Mouse (Mus musculus) embryonic facial prominence, embryonic 11.5 days (tissue): ENCODE data around the gene Timp2. TPM values are rescaled to one million over a fixed set of nuclear protein-coding genes. Genes with fewer than 3 reads are reported as not detected.
A peak's percentile ranks its signal among the peaks of the same experiment; 100 is the strongest.

Experiments
- ATAC-seq: fragments of 200-750 bp; cut with Nextera tagmentation; replicated peaks from 2 replicates; pipeline ENCODE4 v1.8.0; 2017; ENCODE audit warnings: low read depth; ENCODE audit not compliant: insufficient number of reproducible peaks, low FRiP score, low TSS enrichment
- DNase-seq: peaks from one replicate; pipeline ENCODE4 v3.0.0-alpha.2; 2015; ENCODE audit warnings: low spot score
- H3K27ac ChIP-seq: fragments of 300-500 bp; sonication (generic); replicated peaks from 2 replicates; pipeline ENCODE4 v1.5.1; 2014; ENCODE audit warnings: mild to moderate bottlenecking, low read depth, low read length, control low read depth
- H3K27me3 ChIP-seq: fragments of 300-500 bp; sonication (generic); 2 replicates; pipeline ENCODE4 v1.6.1; 2014; ENCODE audit warnings: mild to moderate bottlenecking, low read length, moderate library complexity, mixed read lengths; ENCODE audit not compliant: control insufficient read depth, insufficient read depth
- H3K36me3 ChIP-seq: fragments of 300-500 bp; sonication (generic); replicated peaks from 2 replicates; pipeline ENCODE4 v1.6.1; 2014; ENCODE audit warnings: low read depth, mild to moderate bottlenecking, low read length, moderate library complexity, mixed read lengths; ENCODE audit not compliant: control insufficient read depth, insufficient read depth
- H3K4me1 ChIP-seq: fragments of 300-500 bp; sonication (generic); 2 replicates; pipeline ENCODE4 v1.6.1; 2014; ENCODE audit warnings: low read length, mixed read lengths; ENCODE audit not compliant: control insufficient read depth, insufficient read depth
- H3K4me2 ChIP-seq: fragments of 300-500 bp; sonication (generic); 2 replicates; pipeline ENCODE4 v1.6.1; 2014; ENCODE audit warnings: low read depth, mild to moderate bottlenecking, control low read depth, low read length, moderate library complexity
- H3K4me3 ChIP-seq: fragments of 300-500 bp; sonication (generic); 2 replicates; pipeline ENCODE4 v1.5.1; 2014; ENCODE audit warnings: low read depth, low read length, control low read depth
- H3K9ac ChIP-seq: fragments of 300-500 bp; sonication (generic); replicated peaks from 2 replicates; pipeline ENCODE4 v1.6.1; 2014; ENCODE audit warnings: mild to moderate bottlenecking, control low read depth, low read length
- H3K9me3 ChIP-seq: fragments of 300-500 bp; sonication (generic); replicated peaks from 2 replicates; pipeline ENCODE4 v1.6.1; 2016; ENCODE audit warnings: mild to moderate bottlenecking, low read length, inconsistent platforms, mixed read lengths; ENCODE audit not compliant: control insufficient read depth
- WGBS: fragments of 180-500 bp; shearing (Covaris S2); extraction: QIAGEN DNeasy Blood & Tissue Kit; methylation state at CpG from one replicate; pipeline ENCODE4 v1.1.7; 2014; 5-methylcytosine and 5-hydroxymethylcytosine counted together
- polyA plus RNA-seq: library from polyadenylated mRNA; unstranded; fragments of >200 nt; fragmentation: Nextera tagmentation; extraction: Ambion mirVana; gene quantifications from 2 replicates; pipeline ENCODE4 v1.2.1, GENCODE M21; 2014

Gene Timp2
- 73.2 and 75.7 TPM in 2 replicates for polyA plus RNA-seq

DNA sequence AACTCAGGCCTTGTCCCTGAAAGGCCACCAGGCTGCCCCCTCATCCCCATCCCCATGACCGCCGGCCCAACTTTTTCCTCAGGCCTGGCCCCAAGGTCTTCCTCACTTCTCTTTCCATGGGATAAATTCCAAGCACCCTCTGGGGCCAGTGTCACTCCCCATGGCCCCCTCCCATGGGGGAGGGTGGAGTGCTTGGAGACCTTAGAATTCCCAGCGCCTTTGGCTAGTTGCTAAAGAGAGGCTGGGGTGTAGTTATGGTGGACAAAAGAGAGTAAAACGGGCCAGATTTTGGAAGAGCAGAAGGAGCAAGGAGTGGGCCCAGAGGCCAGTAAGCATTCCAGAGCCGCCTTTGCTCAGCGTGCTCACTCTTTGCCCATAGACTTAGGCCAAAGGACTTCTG lies at the start of gene Timp2:
Timp2 (minus strand) TSS at position 101 of the 400 bp plus-strand sequence.
- Histone ChIP-seq H3K4me3 (peak within 1 kb of the TSS; percentile 80), H3K27ac (peak within 1 kb of the TSS; percentile 89), H3K9ac (peak within 1 kb of the TSS; percentile 96), H3K9me3 (no peaks in the 10 kb centered on the region), H3K27me3 (no peaks in the 10 kb centered on the region), H3K36me3 (no peaks in the 10 kb centered on the region), H3K4me2 (peak within 1 kb of the TSS; percentile 84), H3K4me1 (peaks cover 5% of the 10 kb centered on the region)
- no peak for DNase-seq
- ATAC-seq: no peak
- WGBS: 29% methylated on average over 6 of the region's 6 CpGs

GRCm38 (mm10) chr11:118405311-118405710 lies 49.8 kb upstream of the Timp2 start:
- ATAC-seq (no peak), DNase-seq (no peak)
- H3K9me3 ChIP-seq: no peaks in the 10 kb centered on the region
- H3K27ac ChIP-seq: no peak overlapping the region
- 93% methylated on average over 8 of the region's 8 CpGs for WGBS
- no peak overlapping the region for H3K9ac ChIP-seq
- no peaks in the 10 kb centered on the region for H3K27me3 ChIP-seq
- H3K4me2 ChIP-seq: no peak overlapping the region
- H3K36me3 ChIP-seq: no peaks in the 10 kb centered on the region; the same call in none of the 2 replicates
- no peak overlapping the region for H3K4me3 ChIP-seq
- no peaks in the 10 kb centered on the region; the same call in 1 of the 2 replicates for H3K4me1 ChIP-seq

GRCm38 (mm10) chr11:118403951-118404899 lies 48.7 kb upstream of the Timp2 start:
- no peak overlapping the region for H3K4me3 ChIP-seq
- no peaks in the 10 kb centered on the region for H3K27me3 ChIP-seq
- H3K4me2 ChIP-seq: no peak overlapping the region
- no peak overlapping the region for H3K9ac ChIP-seq
- no peak overlapping the region for H3K27ac ChIP-seq
- DNase-seq (no peak), ATAC-seq (no peak)
- H3K4me1 ChIP-seq: no peaks in the 10 kb centered on the region; the same call in 1 of the 2 replicates
- H3K36me3 ChIP-seq: no peaks in the 10 kb centered on the region; the same call in 1 of the 2 replicates
- WGBS: 77% methylated on average over 6 of the region's 6 CpGs
- no peaks in the 10 kb centered on the region for H3K9me3 ChIP-seq

- 89% methylated on average over 2 of the region's 2 CpGs for WGBS
- Histone ChIP-seq H3K27ac (no peak overlapping the region), H3K4me2 (no peak overlapping the region), H3K4me1 (no peaks in the 10 kb centered on the region; the same call in 1 of the 2 replicates), H3K4me3 (no peak overlapping the region), H3K9ac (no peak overlapping the region), H3K36me3 (no peaks in the 10 kb centered on the region; the same call in 1 of the 2 replicates), H3K27me3 (no peaks in the 10 kb centered on the region), H3K9me3 (no peaks in the 10 kb centered on the region)
- ATAC-seq: no peak
- no peak for DNase-seq
Observed at GRCm38 (mm10) chr11:118403183-118403582, 47.6 kb upstream of the Timp2 start.

- peak; percentile 48 for DNase-seq
- WGBS: 45% methylated on average over 7 of the region's 7 CpGs
- ATAC-seq: 0 out of 2 replicates have a peak, but pooled peaks have one; percentile 25
Observed at GRCm38 (mm10) chr11:118401760-118402280, 46.3 kb upstream of the Timp2 start, which contains the start of gene Lgals3bp. Gene Lgals3bp (minus strand): TSS chr11:118402092.

DNA sequence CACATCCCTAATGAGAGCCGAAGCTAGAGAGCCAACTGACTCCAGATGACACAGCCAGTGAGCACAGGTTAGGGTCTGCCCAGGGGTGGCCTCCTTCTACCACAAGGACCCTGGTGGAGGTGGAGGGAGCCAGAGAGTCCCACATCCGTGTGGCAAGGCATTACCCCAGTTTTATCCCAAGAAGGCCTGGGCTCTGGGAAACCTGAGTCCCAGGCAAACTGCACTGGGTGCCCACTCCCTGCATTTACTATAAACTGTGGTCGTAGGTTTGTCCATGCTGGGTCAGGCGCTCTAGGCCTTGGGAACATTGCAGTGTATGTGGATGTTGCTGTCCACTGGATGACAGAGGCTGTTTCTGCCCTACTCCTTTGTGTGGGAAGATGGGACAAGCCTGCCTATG lies 45.7 kb upstream of the Timp2 start:
- H3K27ac ChIP-seq: no peak overlapping the region
- WGBS: 85% methylated on average over 4 of the region's 4 CpGs
- no peak for DNase-seq
- no peak overlapping the region for H3K4me2 ChIP-seq
- no peaks in the 10 kb centered on the region; the same call in 1 of the 2 replicates for H3K4me1 ChIP-seq
- H3K27me3 ChIP-seq: no peaks in the 10 kb centered on the region
- ATAC-seq: no peak
- H3K9me3 ChIP-seq: no peaks in the 10 kb centered on the region
- H3K9ac ChIP-seq: no peak overlapping the region
- no peaks in the 10 kb centered on the region for H3K36me3 ChIP-seq
- H3K4me3 ChIP-seq: no peak overlapping the region

More at GRCm38 (mm10) chr11:118401760-118402280, 46.3 kb upstream of the Timp2 start, which contains the start of gene Lgals3bp:
- Histone ChIP-seq H3K9ac (no peak within 1 kb of the TSS; the same call in 1 of the 2 replicates), H3K4me3 (no peak within 1 kb of the TSS), H3K27me3 (no peaks in the 10 kb centered on the region), H3K27ac (no peak within 1 kb of the TSS), H3K4me2 (no peak within 1 kb of the TSS), H3K9me3 (no peaks in the 10 kb centered on the region), H3K4me1 (no peaks in the 10 kb centered on the region; the same call in 1 of the 2 replicates), H3K36me3 (no peaks in the 10 kb centered on the region)

GRCm38 (mm10) chr11:118400566-118400936 lies 45.0 kb upstream of the Timp2 start:
- WGBS: 38% methylated on average over 6 of the region's 6 CpGs
- no peaks in the 10 kb centered on the region; the same call in 1 of the 2 replicates for H3K4me1 ChIP-seq
- no peak overlapping the region for H3K4me3 ChIP-seq

More at GRCm38 (mm10) chr11:118400566-118400936, 45.0 kb upstream of the Timp2 start:
- no peak overlapping the region; the same call in 1 of the 2 replicates for H3K27ac ChIP-seq
- no peak overlapping the region for H3K4me2 ChIP-seq
- ATAC-seq (no peak), DNase-seq (no peak)
- no peaks in the 10 kb centered on the region for H3K9me3 ChIP-seq
- no peak overlapping the region for H3K9ac ChIP-seq
- H3K36me3 ChIP-seq: no peaks in the 10 kb centered on the region
- no peaks in the 10 kb centered on the region for H3K27me3 ChIP-seq
